Mouse (Mus musculus) midbrain, embryonic 15.5 days (tissue): ENCODE measurements around the gene Tldc1. TPM values are rescaled to one million over a fixed set of nuclear protein-coding genes. Genes with fewer than 3 reads are reported as not detected.

Experiments
- ATAC-seq: fragments of 200-750 bp; cut with Nextera tagmentation; replicated peaks from 2 replicates; pipeline ENCODE4 v1.8.0; 2017; ENCODE audit warnings: moderate TSS enrichment
- H3K27ac ChIP-seq: fragments of 300-500 bp; sonication (generic); 2 replicates; pipeline ENCODE4 v1.5.1; 2015; ENCODE audit warnings: mild to moderate bottlenecking, inconsistent platforms
- H3K27me3 ChIP-seq: fragments of 300-500 bp; sonication (generic); replicated peaks from 2 replicates; pipeline ENCODE4 v1.6.1; 2015; ENCODE audit warnings: inconsistent platforms
- H3K36me3 ChIP-seq: fragments of 300-500 bp; sonication (generic); replicated peaks from 2 replicates; pipeline ENCODE4 v1.6.1; 2015; ENCODE audit warnings: inconsistent platforms
- H3K4me1 ChIP-seq: fragments of 300-500 bp; sonication (generic); 2 replicates; pipeline ENCODE4 v1.6.1; 2015; ENCODE audit warnings: inconsistent platforms
- H3K4me2 ChIP-seq: fragments of 300-500 bp; sonication (generic); 2 replicates; pipeline ENCODE4 v1.6.1; 2015; ENCODE audit warnings: inconsistent platforms, mild to moderate bottlenecking, moderate library complexity
- H3K4me3 ChIP-seq: fragments of 300-500 bp; sonication (generic); 2 replicates; pipeline ENCODE4 v1.5.1; 2015; ENCODE audit warnings: mild to moderate bottlenecking, inconsistent platforms
- H3K9ac ChIP-seq: fragments of 300-500 bp; sonication (generic); 2 replicates; pipeline ENCODE4 v1.6.1; 2015; ENCODE audit warnings: mild to moderate bottlenecking, inconsistent platforms
- H3K9me3 ChIP-seq: fragments of 300-500 bp; sonication (generic); 2 replicates; pipeline ENCODE4 v1.6.1; 2016; ENCODE audit warnings: inconsistent platforms
- WGBS: fragments of 180-500 bp; shearing (Covaris S2); methylation state at CpG from one replicate; pipeline ENCODE4 v1.1.7; 2015; ENCODE audit warnings: mixed read lengths; 5-methylcytosine and 5-hydroxymethylcytosine counted together
- polyA plus RNA-seq: library from polyadenylated mRNA; unstranded; fragments of >200 nt; fragmentation: Nextera tagmentation; extraction: Ambion mirVana; gene quantifications from 2 replicates; pipeline ENCODE4 v1.2.1, GENCODE M21; 2015

Gene Tldc1
- polyA plus RNA-seq, 1 experiment from 2014 or later = 11.4 TPM

- no peak overlapping the region for H3K27ac ChIP-seq
- no peak overlapping the region for H3K4me2 ChIP-seq
- no peaks in the 10 kb centered on the region for H3K27me3 ChIP-seq
- H3K9me3 ChIP-seq = no peaks in the 10 kb centered on the region
- H3K9ac ChIP-seq = no peak overlapping the region
- ATAC-seq = no peak
- peaks cover 39% of the 10 kb centered on the region for H3K4me1 ChIP-seq
- WGBS = 73% methylated on average over 12 of the region's 12 CpGs
- no peaks in the 10 kb centered on the region for H3K36me3 ChIP-seq
- no peak overlapping the region for H3K4me3 ChIP-seq
Observed at GRCm38 (mm10) chr8:119812650-119813431, 34.6 kb upstream of the Tldc1 start.

- H3K4me2 ChIP-seq = no peak overlapping the region
- H3K4me1 ChIP-seq = peaks cover 40% of the 10 kb centered on the region
- H3K4me3 ChIP-seq = no peak overlapping the region
- H3K27me3 ChIP-seq = no peaks in the 10 kb centered on the region
- no peaks in the 10 kb centered on the region for H3K36me3 ChIP-seq
- no peak for ATAC-seq
- H3K9ac ChIP-seq = no peak overlapping the region
- H3K9me3 ChIP-seq = no peaks in the 10 kb centered on the region
- H3K27ac ChIP-seq = no peak overlapping the region
- WGBS = 62% methylated on average over 6 of the region's 6 CpGs
Observed at GRCm38 (mm10) chr8:119811925-119812324, 33.7 kb upstream of the Tldc1 start.

GRCm38 (mm10) chr8:119810953-119811499 lies 32.8 kb upstream of the Tldc1 start:
- WGBS = 70% methylated on average over 14 of the region's 14 CpGs
- Histone ChIP-seq H3K4me2 (no peak overlapping the region), H3K4me1 (peaks cover 42% of the 10 kb centered on the region), H3K27ac (no peak overlapping the region), H3K36me3 (no peaks in the 10 kb centered on the region), H3K9ac (no peak overlapping the region), H3K9me3 (no peaks in the 10 kb centered on the region), H3K4me3 (no peak overlapping the region), H3K27me3 (no peaks in the 10 kb centered on the region)
- no peak for ATAC-seq

GRCm38 (mm10) chr8:119810127-119810868 lies 32.1 kb upstream of the Tldc1 start:
- Histone ChIP-seq H3K4me2 (peak overlapping the region; percentile 5; the same call in 1 of the 2 replicates), H3K4me3 (no peak overlapping the region), H3K36me3 (no peaks in the 10 kb centered on the region), H3K4me1 (peaks cover 46% of the 10 kb centered on the region), H3K27ac (peak overlapping the region; percentile 28; the same call in 1 of the 2 replicates), H3K9me3 (no peaks in the 10 kb centered on the region), H3K9ac (no peak overlapping the region), H3K27me3 (no peaks in the 10 kb centered on the region)
- peak; percentile 43 for ATAC-seq
- WGBS = 42% methylated on average over 23 of the region's 23 CpGs

- 0 out of 2 replicates have a peak overlapping the region, but pooled peaks have one; percentile 28 for H3K27ac ChIP-seq
- H3K27me3 ChIP-seq = no peaks in the 10 kb centered on the region
- ATAC-seq = no peak
- 92% methylated on average over 9 of the region's 9 CpGs for WGBS
- no peaks in the 10 kb centered on the region for H3K36me3 ChIP-seq
- no peak overlapping the region for H3K9ac ChIP-seq
- H3K4me1 ChIP-seq = peaks cover 48% of the 10 kb centered on the region
- no peak overlapping the region for H3K4me2 ChIP-seq
- H3K4me3 ChIP-seq = no peak overlapping the region
- no peaks in the 10 kb centered on the region for H3K9me3 ChIP-seq
Observed at GRCm38 (mm10) chr8:119809620-119810019, 31.4 kb upstream of the Tldc1 start.

GRCm38 (mm10) chr8:119807687-119808086 lies 29.5 kb upstream of the Tldc1 start:
- H3K27ac ChIP-seq = no peak overlapping the region
- H3K9ac ChIP-seq = no peak overlapping the region
- peaks cover 42% of the 10 kb centered on the region for H3K4me1 ChIP-seq
- 87% methylated on average over 4 of the region's 4 CpGs for WGBS
- ATAC-seq = no peak
- no peaks in the 10 kb centered on the region for H3K9me3 ChIP-seq
- no peaks in the 10 kb centered on the region for H3K36me3 ChIP-seq
- no peak overlapping the region for H3K4me2 ChIP-seq
- H3K4me3 ChIP-seq = no peak overlapping the region
- H3K27me3 ChIP-seq = no peaks in the 10 kb centered on the region

- ATAC-seq = 0 out of 2 replicates have a peak, but pooled peaks have one; percentile 15
- no peaks in the 10 kb centered on the region for H3K27me3 ChIP-seq
- H3K9me3 ChIP-seq = no peaks in the 10 kb centered on the region
- H3K4me1 ChIP-seq = peaks cover 31% of the 10 kb centered on the region
- H3K4me2 ChIP-seq = no peak overlapping the region
- no peak overlapping the region for H3K9ac ChIP-seq
- WGBS = 61% methylated on average over 14 of the region's 14 CpGs
- H3K36me3 ChIP-seq = no peaks in the 10 kb centered on the region
- no peak overlapping the region for H3K4me3 ChIP-seq
- H3K27ac ChIP-seq = no peak overlapping the region
Observed at GRCm38 (mm10) chr8:119806422-119807263, 28.4 kb upstream of the Tldc1 start.

- H3K4me3 ChIP-seq = no peak overlapping the region
- peaks cover 31% of the 10 kb centered on the region for H3K4me1 ChIP-seq
- no peaks in the 10 kb centered on the region for H3K27me3 ChIP-seq
- H3K36me3 ChIP-seq = no peaks in the 10 kb centered on the region
- no peak for ATAC-seq
- H3K4me2 ChIP-seq = no peak overlapping the region
- 62% methylated on average over 8 of the region's 8 CpGs for WGBS
- no peaks in the 10 kb centered on the region for H3K9me3 ChIP-seq
- H3K9ac ChIP-seq = no peak overlapping the region
- H3K27ac ChIP-seq = 0 out of 2 replicates have a peak overlapping the region, but pooled peaks have one; percentile 1
Observed at GRCm38 (mm10) chr8:119805275-119805674, 27.1 kb upstream of the Tldc1 start.

GRCm38 (mm10) chr8:119802592-119802991 lies 24.4 kb upstream of the Tldc1 start:
- Histone ChIP-seq H3K27ac (no peak overlapping the region), H3K4me2 (no peak overlapping the region), H3K9me3 (no peaks in the 10 kb centered on the region), H3K4me1 (peaks cover 47% of the 10 kb centered on the region), H3K4me3 (no peak overlapping the region), H3K36me3 (no peaks in the 10 kb centered on the region), H3K9ac (no peak overlapping the region), H3K27me3 (no peaks in the 10 kb centered on the region)
- WGBS = 85% methylated on average over 1 of the region's 1 CpGs
- no peak for ATAC-seq

- peaks cover 42% of the 10 kb centered on the region for H3K4me1 ChIP-seq
- peak overlapping the region; percentile 68 for H3K27ac ChIP-seq
- no peak overlapping the region for H3K4me2 ChIP-seq
- H3K9me3 ChIP-seq = no peaks in the 10 kb centered on the region
- H3K36me3 ChIP-seq = no peaks in the 10 kb centered on the region
- 3% methylated on average over 4 of the region's 4 CpGs for WGBS
- H3K9ac ChIP-seq = no peak overlapping the region
- no peak for ATAC-seq
- no peaks in the 10 kb centered on the region for H3K27me3 ChIP-seq
- H3K4me3 ChIP-seq = no peak overlapping the region
Observed at GRCm38 (mm10) chr8:119801168-119801567, 23.0 kb upstream of the Tldc1 start.

GRCm38 (mm10) chr8:119798965-119799264 lies 20.7 kb upstream of the Tldc1 start:
- 50% methylated on average over 2 of the region's 2 CpGs for WGBS
- no peak overlapping the region for H3K9ac ChIP-seq
- H3K9me3 ChIP-seq = no peaks in the 10 kb centered on the region
- no peaks in the 10 kb centered on the region for H3K27me3 ChIP-seq
- no peak overlapping the region for H3K4me3 ChIP-seq
- 0 out of 2 replicates have a peak overlapping the region, but pooled peaks have one; percentile 35 for H3K4me2 ChIP-seq
- peak overlapping the region; percentile 80 for H3K27ac ChIP-seq
- no peak; the same call in 1 of the 2 replicates for ATAC-seq
- peaks cover 36% of the 10 kb centered on the region for H3K4me1 ChIP-seq
- H3K36me3 ChIP-seq = no peaks in the 10 kb centered on the region
